Mouse (Mus musculus) E14TG2a.4 (cell line): ENCODE data around the gene Krt12.

Experiments used
- CTCF ChIP-seq: conservative IDR thresholded peaks from 2 replicates; pipeline ENCODE4 v1.5.1; 2014; ENCODE audit warnings: low read length
- NANOG ChIP-seq: IDR thresholded peaks from 2 replicates; pipeline ENCODE4 v1.6.1; 2014; ENCODE audit warnings: borderline replicate concordance, low read length, mixed read lengths
- POU5F1 ChIP-seq: IDR thresholded peaks from 2 replicates; pipeline ENCODE4 v1.6.1; 2014; ENCODE audit warnings: low read length, borderline replicate concordance

GRCm38 (mm10) chr11:99422159-99422558 lies at the start of gene Krt12:
- no peak for TF ChIP-seq CTCF
- TF ChIP-seq NANOG: no peak
- no peak for TF ChIP-seq POU5F1
